Mouse (Mus musculus): Measurements from ENCODE around the gene Areg.

Areg gene

DNA sequence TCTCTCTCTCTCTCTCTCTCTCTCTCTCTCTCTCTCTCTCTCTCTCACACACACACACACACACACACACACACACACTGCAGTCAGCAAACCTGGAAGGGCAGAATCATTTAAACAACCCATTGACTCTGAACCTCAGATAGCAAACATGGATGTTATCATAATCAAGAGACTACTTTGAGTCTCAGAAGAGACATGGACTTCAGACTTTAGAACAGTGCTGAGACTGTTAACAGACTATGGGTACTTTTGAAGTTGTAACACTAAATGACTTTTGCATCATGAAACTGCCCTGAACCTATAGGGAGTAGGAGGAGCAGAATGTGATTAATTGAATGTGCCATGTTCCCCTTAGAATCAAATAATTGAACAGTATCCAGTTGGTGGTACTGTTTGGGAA, 37.0 kb downstream of the Areg start:
- DNase-seq: no peak

DNA sequence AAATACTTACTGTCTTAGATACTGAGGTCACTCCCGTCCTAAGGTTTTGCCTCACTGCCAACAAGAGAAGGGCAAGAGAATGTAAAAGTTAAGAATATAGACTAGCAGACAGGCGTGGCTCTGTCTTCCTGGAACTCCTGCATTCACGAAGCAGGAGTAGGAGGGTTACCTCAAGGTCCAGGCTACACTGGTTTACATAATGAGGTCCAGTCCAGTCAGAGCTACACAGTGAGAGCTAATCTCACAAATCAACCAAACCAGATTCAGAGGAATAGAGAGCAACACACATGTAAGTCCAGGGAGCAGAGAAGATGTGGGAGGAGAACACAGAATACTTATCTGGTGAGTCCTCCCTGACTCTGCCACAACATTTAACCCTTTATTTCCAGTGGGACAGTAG, 55.2 kb downstream of the Areg start:
- no peak for DNase-seq

All from cerebellum, adult 18-20 months (tissue).